Mouse (Mus musculus) neural tube, embryonic 14.5 days (tissue): ENCODE data around the gene Srebf1. TPM values are rescaled to one million over a fixed set of nuclear protein-coding genes. Genes with fewer than 3 reads are reported as not detected.
A peak's percentile ranks its signal among the peaks of the same experiment; 100 is the strongest.

Source experiments
- ATAC-seq: fragments of 200-750 bp; cut with Nextera tagmentation; 2 replicates; pipeline ENCODE4 v1.8.0; 2017; ENCODE audit warnings: low read depth, mild to moderate bottlenecking, moderate TSS enrichment, moderate library complexity
- H3K27ac ChIP-seq: fragments of 300-500 bp; sonication (generic); 2 replicates; pipeline ENCODE4 v1.5.1; 2014; ENCODE audit warnings: low read depth, mild to moderate bottlenecking, control low read depth, low read length, moderate library complexity, mixed read lengths
- H3K27me3 ChIP-seq: fragments of 300-500 bp; sonication (generic); 2 replicates; pipeline ENCODE4 v1.6.1; 2014; ENCODE audit warnings: low read length; ENCODE audit not compliant: control insufficient read depth, insufficient read depth
- H3K36me3 ChIP-seq: fragments of 300-500 bp; sonication (generic); 2 replicates; pipeline ENCODE4 v1.6.1; 2014; ENCODE audit warnings: low read length, mixed read lengths; ENCODE audit not compliant: control insufficient read depth, insufficient read depth
- H3K4me1 ChIP-seq: fragments of 300-500 bp; sonication (generic); 2 replicates; pipeline ENCODE4 v1.6.1; 2014; ENCODE audit warnings: low read length; ENCODE audit not compliant: control insufficient read depth, insufficient read depth
- H3K4me2 ChIP-seq: fragments of 300-500 bp; sonication (generic); 2 replicates; pipeline ENCODE4 v1.6.1; 2014; ENCODE audit warnings: mild to moderate bottlenecking, low read depth, low read length, control low read depth
- H3K4me3 ChIP-seq: fragments of 300-500 bp; sonication (generic); 2 replicates; pipeline ENCODE4 v1.5.1; 2014; ENCODE audit warnings: low read depth, low read length, control low read depth, mixed read lengths
- H3K9ac ChIP-seq: fragments of 300-500 bp; sonication (generic); replicated peaks from 2 replicates; pipeline ENCODE4 v1.6.1; 2014; ENCODE audit warnings: low read depth, mild to moderate bottlenecking, control low read depth, low read length, mixed read lengths
- H3K9me3 ChIP-seq: fragments of 300-500 bp; sonication (generic); 2 replicates; pipeline ENCODE4 v1.6.1; 2016; ENCODE audit warnings: low read length; ENCODE audit not compliant: control insufficient read depth
- WGBS: fragments of 180-500 bp; shearing (Covaris S2); extraction: QIAGEN DNeasy Blood & Tissue Kit; methylation state at CpG from one replicate; pipeline ENCODE4 v1.1.7; 2014; 5-methylcytosine and 5-hydroxymethylcytosine counted together
- polyA plus RNA-seq: library from polyadenylated mRNA; unstranded; fragments of >200 nt; fragmentation: Nextera tagmentation; extraction: Ambion mirVana; gene quantifications from 2 replicates; pipeline ENCODE4 v1.2.1, GENCODE M21; 2014

Srebf1 gene
- polyA plus RNA-seq, 1 experiment from 2014 or later = 41.3 TPM

DNA sequence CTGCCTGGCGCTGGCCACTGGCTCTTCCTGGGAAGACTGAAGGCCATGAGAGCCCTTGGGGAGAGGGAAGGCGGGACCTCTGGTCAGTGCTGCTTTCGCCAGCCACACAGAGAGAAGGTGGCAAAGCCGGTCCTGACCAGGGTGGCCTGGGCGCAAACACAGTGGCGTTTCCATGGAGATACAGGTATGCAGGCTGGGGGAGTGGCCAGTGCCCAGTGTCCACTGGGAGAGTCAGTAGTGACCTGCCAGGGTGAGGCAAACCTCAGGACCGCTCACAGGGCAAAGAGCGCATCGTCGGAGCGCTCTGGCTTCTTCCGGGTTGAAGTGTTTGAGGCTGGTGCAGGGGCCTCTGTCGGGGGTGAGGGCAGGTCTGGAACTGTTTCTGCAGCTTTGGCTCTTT lies 7.4 kb upstream of the Srebf1 start:
- WGBS = 78% methylated on average over 13 of the region's 13 CpGs
- Histone ChIP-seq H3K4me2 (no peak overlapping the region), H3K4me1 (no peaks in the 10 kb centered on the region), H3K27ac (no peak overlapping the region), H3K4me3 (no peak overlapping the region), H3K36me3 (peaks cover 10% of the 10 kb centered on the region; the same call in 1 of the 2 replicates), H3K9me3 (no peaks in the 10 kb centered on the region), H3K9ac (no peak overlapping the region), H3K27me3 (no peaks in the 10 kb centered on the region)
- no peak for ATAC-seq

DNA sequence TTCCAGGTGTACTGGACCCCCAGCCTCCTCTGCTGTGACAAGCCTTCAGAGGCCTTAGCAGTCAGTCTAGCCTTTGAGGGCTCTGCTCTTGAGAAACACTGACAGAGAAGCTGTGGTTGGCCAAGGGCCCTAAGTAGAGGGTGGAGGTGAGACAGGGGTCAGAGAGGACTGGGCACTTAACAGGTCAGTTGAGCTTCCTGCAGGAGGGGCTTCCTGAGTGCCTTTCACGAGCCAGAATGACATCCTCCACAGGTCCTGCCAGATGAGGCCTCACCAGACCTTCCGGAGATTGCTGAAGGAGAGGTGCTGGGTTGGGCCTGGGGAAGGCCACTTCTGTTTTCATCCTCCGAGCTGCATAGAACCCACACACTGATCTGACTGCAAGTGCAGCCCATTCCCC lies 6.1 kb upstream of the Srebf1 start:
- no peaks in the 10 kb centered on the region for H3K9me3 ChIP-seq
- 68% methylated on average over 3 of the region's 3 CpGs for WGBS
- H3K9ac ChIP-seq = no peak overlapping the region
- peaks cover 10% of the 10 kb centered on the region; the same call in 1 of the 2 replicates for H3K36me3 ChIP-seq
- no peak overlapping the region for H3K4me2 ChIP-seq
- H3K4me3 ChIP-seq = no peak overlapping the region
- H3K27me3 ChIP-seq = no peaks in the 10 kb centered on the region
- no peak for ATAC-seq
- H3K4me1 ChIP-seq = no peaks in the 10 kb centered on the region
- H3K27ac ChIP-seq = no peak overlapping the region

DNA sequence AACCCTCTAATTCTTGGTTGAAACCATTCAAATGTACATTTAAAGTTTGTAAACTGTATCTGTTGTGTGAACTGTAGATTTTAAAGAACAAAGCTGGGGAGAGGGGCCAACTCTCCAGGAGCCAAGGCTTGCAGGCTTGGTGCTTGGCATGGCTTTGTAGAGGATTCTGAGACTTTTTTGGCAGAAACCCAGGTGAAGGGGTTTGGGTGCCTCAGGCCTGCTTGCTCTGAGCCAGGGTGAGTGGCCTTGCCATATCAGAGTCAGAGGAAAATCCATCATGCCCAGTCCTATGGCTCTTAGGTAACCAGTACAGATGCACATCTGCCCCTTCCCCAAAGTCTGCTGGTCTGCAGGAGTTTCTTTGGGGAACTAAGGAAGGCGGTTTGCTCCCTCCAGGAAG lies 3.5 kb upstream of the Srebf1 start:
- Histone ChIP-seq H3K9ac (no peak overlapping the region), H3K4me1 (peaks cover 2% of the 10 kb centered on the region; the same call in 1 of the 2 replicates), H3K27ac (no peak overlapping the region), H3K27me3 (no peaks in the 10 kb centered on the region), H3K36me3 (peaks cover 10% of the 10 kb centered on the region; the same call in 1 of the 2 replicates), H3K4me2 (no peak overlapping the region), H3K9me3 (no peaks in the 10 kb centered on the region), H3K4me3 (no peak overlapping the region)
- WGBS = 78% methylated on average over 1 of the region's 1 CpGs
- ATAC-seq = no peak

DNA sequence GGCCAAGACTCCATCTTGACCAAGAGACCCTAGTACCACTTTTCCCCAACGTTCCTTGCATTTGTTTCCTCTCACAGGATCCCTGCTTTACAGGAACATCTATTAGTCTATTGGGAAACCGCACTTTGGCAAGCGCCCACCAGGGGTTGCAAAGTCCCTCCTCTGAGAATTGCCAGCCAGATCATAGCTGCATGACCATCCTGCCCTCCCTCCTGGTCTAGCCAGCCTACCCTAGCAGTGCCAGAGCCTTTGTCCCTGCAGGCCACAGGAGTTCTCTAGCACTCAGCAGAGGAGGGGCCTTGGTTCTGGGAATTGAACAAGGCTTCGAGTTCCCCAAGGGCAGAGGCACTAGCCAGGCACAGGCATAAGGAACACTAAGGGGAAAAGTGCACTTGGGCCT lies 2.3 kb upstream of the Srebf1 start:
- WGBS = 53% methylated on average over 4 of the region's 4 CpGs
- no peak overlapping the region for H3K9ac ChIP-seq
- H3K9me3 ChIP-seq = no peaks in the 10 kb centered on the region
- H3K4me1 ChIP-seq = peaks cover 6% of the 10 kb centered on the region
- no peaks in the 10 kb centered on the region for H3K27me3 ChIP-seq
- H3K4me3 ChIP-seq = no peak overlapping the region
- H3K36me3 ChIP-seq = peaks cover 8% of the 10 kb centered on the region; the same call in 1 of the 2 replicates
- no peak for ATAC-seq
- H3K4me2 ChIP-seq = no peak overlapping the region
- no peak overlapping the region for H3K27ac ChIP-seq

DNA sequence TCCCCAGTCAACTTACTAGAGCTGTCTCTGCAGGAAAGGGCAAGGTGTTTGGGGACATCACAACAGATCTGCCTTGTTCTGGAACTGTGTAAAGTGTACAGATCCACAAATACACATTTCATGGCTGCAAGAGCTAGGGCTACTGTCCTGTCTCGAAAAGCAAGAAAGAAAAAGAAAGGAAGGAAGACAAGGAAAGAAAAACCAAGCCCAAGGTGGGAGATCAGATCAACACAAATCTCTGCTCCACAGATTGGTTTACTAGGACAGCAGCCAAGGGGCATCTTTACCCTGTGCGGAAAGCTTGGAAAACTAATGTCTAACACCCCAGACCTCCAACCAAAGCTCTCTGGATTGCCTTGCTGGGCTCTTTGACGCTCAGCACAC lies 304 bp downstream of the Srebf1 start:
- Histone ChIP-seq H3K27ac (no peak overlapping the region), H3K4me2 (0 out of 2 replicates have a peak overlapping the region, but pooled peaks have one; percentile 50), H3K4me3 (peak overlapping the region; percentile 21; the same call in 1 of the 2 replicates), H3K9me3 (no peaks in the 10 kb centered on the region), H3K4me1 (peaks cover 11% of the 10 kb centered on the region), H3K27me3 (no peaks in the 10 kb centered on the region), H3K36me3 (no peaks in the 10 kb centered on the region), H3K9ac (no peak overlapping the region)
- 61% methylated on average over 3 of the region's 3 CpGs for WGBS
- no peak for ATAC-seq

DNA sequence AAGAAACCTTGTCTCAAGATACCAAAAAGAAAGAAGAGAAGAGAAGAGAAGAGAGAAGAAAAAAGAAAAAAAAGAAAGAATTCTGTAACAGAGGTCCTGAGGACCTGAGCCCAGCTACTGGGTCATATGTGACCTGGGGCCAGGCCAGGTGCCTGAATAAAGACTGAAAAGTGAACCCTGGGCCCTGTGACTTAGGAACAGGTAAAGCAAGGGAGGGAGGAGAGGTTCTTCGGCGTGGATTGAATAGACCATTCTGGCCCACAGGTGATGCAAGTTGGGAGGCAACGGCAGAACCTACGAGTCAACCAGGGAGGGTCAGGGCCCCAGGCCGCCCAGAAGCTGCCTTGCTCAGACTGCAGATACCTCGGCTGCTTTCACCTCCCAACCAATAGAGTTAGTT lies 956 bp downstream of the Srebf1 start:
- Histone ChIP-seq H3K9ac (no peak overlapping the region), H3K4me2 (no peak overlapping the region), H3K27ac (no peak overlapping the region), H3K9me3 (no peaks in the 10 kb centered on the region), H3K4me3 (no peak overlapping the region), H3K4me1 (peaks cover 11% of the 10 kb centered on the region), H3K27me3 (no peaks in the 10 kb centered on the region), H3K36me3 (no peaks in the 10 kb centered on the region)
- WGBS = 87% methylated on average over 6 of the region's 6 CpGs
- ATAC-seq = no peak

DNA sequence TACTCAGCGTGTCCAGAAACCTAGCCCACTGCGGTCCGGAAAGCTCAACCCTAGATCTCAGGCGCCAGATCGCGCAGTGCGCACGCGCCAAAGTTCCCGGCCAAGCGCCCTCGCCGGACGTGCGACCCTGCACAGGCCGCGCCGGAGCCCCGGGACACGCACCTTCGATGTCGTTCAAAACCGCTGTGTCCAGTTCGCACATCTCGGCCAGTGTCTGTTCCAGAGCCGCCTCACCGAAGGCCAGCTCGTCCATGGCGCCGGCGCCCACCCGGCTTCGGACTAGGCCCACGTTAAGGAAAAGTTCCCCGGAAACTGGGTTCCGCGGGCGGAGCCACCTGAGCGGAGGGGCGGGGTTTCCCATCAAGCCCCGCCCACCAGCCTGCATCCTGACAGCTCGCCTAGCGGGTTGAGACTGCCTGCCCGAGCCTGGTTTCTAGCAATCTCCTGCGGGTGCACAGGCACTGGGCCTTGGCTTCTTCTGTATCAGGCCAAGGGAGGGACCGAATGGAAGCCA lies 2.0 kb downstream of the Srebf1 start:
- Histone ChIP-seq H3K27ac (peak overlapping the region; percentile 60; the same call in 1 of the 2 replicates), H3K4me3 (peak overlapping the region; percentile 59), H3K4me2 (peak overlapping the region; percentile 66), H3K9me3 (no peaks in the 10 kb centered on the region), H3K9ac (peak overlapping the region; percentile 46), H3K4me1 (peaks cover 11% of the 10 kb centered on the region), H3K27me3 (no peaks in the 10 kb centered on the region), H3K36me3 (no peaks in the 10 kb centered on the region)
- peak; percentile 76 for ATAC-seq
- WGBS = under 1% methylated on average over 46 of the region's 46 CpGs

DNA sequence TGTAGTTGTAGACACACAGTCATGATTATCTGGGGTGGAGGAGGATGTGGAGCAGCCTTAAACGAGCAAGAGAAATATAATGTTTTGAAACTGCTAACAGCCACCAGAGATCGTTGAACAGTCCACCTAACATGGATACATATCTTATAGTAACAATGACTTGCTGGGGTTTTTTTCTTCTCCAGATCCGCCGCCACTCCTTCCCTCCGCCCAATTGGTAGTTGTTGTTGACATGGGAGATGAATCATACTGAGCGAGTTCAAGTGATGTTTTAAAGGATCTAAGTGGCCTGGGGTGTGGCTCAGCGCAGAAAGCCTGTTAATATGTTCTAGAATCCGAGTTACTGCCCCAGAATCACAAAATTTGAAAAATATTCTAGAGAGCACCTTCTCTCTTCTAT lies 2.8 kb downstream of the Srebf1 start:
- H3K4me1 ChIP-seq = peaks cover 11% of the 10 kb centered on the region
- peak overlapping the region; percentile 59; the same call in 1 of the 2 replicates for H3K4me3 ChIP-seq
- no peak for ATAC-seq
- peak overlapping the region; percentile 66 for H3K4me2 ChIP-seq
- H3K27ac ChIP-seq = no peak overlapping the region; the same call in 1 of the 2 replicates
- no peaks in the 10 kb centered on the region for H3K36me3 ChIP-seq
- 49% methylated on average over 8 of the region's 8 CpGs for WGBS
- no peaks in the 10 kb centered on the region for H3K9me3 ChIP-seq
- H3K9ac ChIP-seq = peak overlapping the region; percentile 46
- H3K27me3 ChIP-seq = no peaks in the 10 kb centered on the region

DNA sequence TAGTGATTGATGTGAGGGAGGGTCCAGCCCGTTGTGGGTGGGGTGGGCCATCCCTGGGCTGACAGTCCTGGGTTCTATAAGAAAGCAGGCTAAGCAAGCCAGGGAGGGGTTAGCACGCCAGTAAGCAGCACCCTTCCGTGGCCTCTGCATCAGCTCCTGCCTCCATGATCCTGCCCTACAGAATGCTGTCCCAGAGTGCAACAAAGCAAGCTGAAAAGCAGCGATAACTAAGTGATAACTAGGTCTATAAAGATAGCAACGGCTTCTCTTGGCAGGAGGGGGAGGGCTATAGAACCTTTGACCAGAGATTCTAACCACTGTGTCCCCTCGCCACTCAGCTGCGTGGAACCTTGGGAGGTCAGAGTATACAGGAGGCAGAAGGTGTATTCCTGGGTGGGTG lies 4.9 kb downstream of the Srebf1 start:
- no peaks in the 10 kb centered on the region for H3K36me3 ChIP-seq
- no peak overlapping the region for H3K27ac ChIP-seq
- ATAC-seq = no peak
- H3K4me2 ChIP-seq = no peak overlapping the region
- WGBS = 92% methylated on average over 7 of the region's 7 CpGs
- no peak overlapping the region for H3K4me3 ChIP-seq
- no peaks in the 10 kb centered on the region for H3K27me3 ChIP-seq
- peaks cover 12% of the 10 kb centered on the region for H3K4me1 ChIP-seq
- no peaks in the 10 kb centered on the region for H3K9me3 ChIP-seq
- H3K9ac ChIP-seq = no peak overlapping the region
